Mouse (Mus musculus): ENCODE results near the gene Aph1a. TPM values are rescaled to one million over a fixed set of nuclear protein-coding genes. Genes with fewer than 3 reads are reported as not detected.

Aph1a gene
- total and polyA plus RNA-seq, 3 experiments, result 110 to 170 TPM; not detected in 1

DNA sequence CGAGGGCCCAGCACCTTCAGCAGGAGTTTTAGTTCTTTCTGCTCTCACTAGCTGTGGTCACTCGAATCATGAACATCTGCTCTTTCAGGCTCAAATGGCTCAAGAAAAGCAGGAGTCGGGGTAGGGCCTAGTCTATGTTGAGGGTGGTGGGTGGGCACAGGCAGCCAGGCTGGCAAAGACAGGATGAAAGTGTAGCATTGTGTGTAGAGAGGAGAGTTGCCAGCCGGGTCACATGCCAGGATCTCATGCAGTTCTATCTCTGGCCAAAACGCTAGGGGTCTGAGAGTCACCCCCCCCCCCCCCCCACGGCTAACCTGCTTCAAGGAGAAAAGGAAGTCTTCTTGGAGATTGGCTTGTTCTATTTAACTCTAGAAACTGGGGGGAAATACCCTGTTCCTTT lies 8.9 kb downstream of the Aph1a start:
- no peak for DNase-seq (ENCODE audit: low read depth, low spot score)
- H3K9ac ChIP-seq (ENCODE audit: control insufficient read depth, low read depth, low read length, poor library complexity, severe bottlenecking), result no peak overlapping the region
- H3K4me1 ChIP-seq (ENCODE audit: control insufficient read depth in 1 of 2, insufficient read depth in 2 of 2, low read length in 2 of 2), result peaks cover 0 to 5% of the 10 kb centered on the region in 2 experiments; a peak in 2 of 4 replicates
- H3K79me2 ChIP-seq (ENCODE audit: control insufficient read depth, insufficient read depth, low read length, poor library complexity), result no peaks in the 10 kb centered on the region
- TF ChIP-seq MXI1 (IDR thresholded peaks at IDR 0.05; ENCODE audit: low read depth, low read length) (no peak), MAX (IDR thresholded peaks at IDR 0.05; ENCODE audit: low read length) (no peak), POLR2A (IDR thresholded peaks at IDR 0.05; ENCODE audit: control insufficient read depth in 1 of 2, insufficient read depth in 1 of 2, low read depth in 1 of 2, low read length in 2 of 2, poor library complexity in 1 of 2) (no peak), POLR2AphosphoS2 (IDR thresholded peaks at IDR 0.05; ENCODE audit: low read length) (no peak), MEF2A (IDR thresholded peaks at IDR 0.05; ENCODE audit: extremely low read depth, insufficient replicate concordance, low read depth, low read length, poor library complexity, severe bottlenecking) (no peak), ZC3H11A (IDR thresholded peaks at IDR 0.05; ENCODE audit: low read depth, low read length) (no peak), USF1 (IDR thresholded peaks at IDR 0.05; ENCODE audit: low read depth, low read length) (no peak), KAT2A (conservative IDR thresholded peaks at IDR 0.05; ENCODE audit: low read depth, low read length) (no peak), HCFC1 (IDR thresholded peaks at IDR 0.05; ENCODE audit: low read depth, low read length) (no peak), POLR2AphosphoS5 (IDR thresholded peaks at IDR 0.05; ENCODE audit: borderline replicate concordance, low read depth, low read length) (no peak), TCF12 (IDR thresholded peaks at IDR 0.05; ENCODE audit: low read depth, low read length) (no peak), UBTF (IDR thresholded peaks at IDR 0.05; ENCODE audit: borderline replicate concordance, insufficient read depth, low read depth, low read length) (no peak), MAZ (IDR thresholded peaks at IDR 0.05; ENCODE audit: low read depth, low read length) (no peak), JUND (IDR thresholded peaks at IDR 0.05; ENCODE audit: low read depth, low read length) (no peak), TBP (IDR thresholded peaks at IDR 0.05; ENCODE audit: low read depth, low read length) (no peak), CTCF (IDR thresholded peaks at IDR 0.05 in 2 of 3, conservative IDR thresholded peaks at IDR 0.05 in 1 of 3; ENCODE audit: control insufficient read depth in 1 of 3, insufficient read depth in 1 of 3, low read depth in 2 of 3, low read length in 3 of 3, poor library complexity in 1 of 3, severe bottlenecking in 1 of 3) (no peak), GABPA (IDR thresholded peaks at IDR 0.05; ENCODE audit: low read depth, low read length) (no peak), NELFE (IDR thresholded peaks at IDR 0.05; ENCODE audit: low read depth, low read length) (no peak), NRF1 (IDR thresholded peaks at IDR 0.05; ENCODE audit: insufficient read depth, low read depth, low read length, poor library complexity, severe bottlenecking) (no peak)
- H3K27ac ChIP-seq (ENCODE audit: control insufficient read depth, low read depth, low read length), result no peak overlapping the region
- H3K27me3 ChIP-seq (ENCODE audit: control insufficient read depth in 1 of 2, insufficient read depth in 2 of 2, low read length in 2 of 2), result peaks cover 6 to 19% of the 10 kb centered on the region in 2 experiments; a peak in 3 of 4 replicates
- H3K36me3 ChIP-seq (ENCODE audit: control insufficient read depth in 1 of 2, insufficient read depth in 2 of 2, low read length in 2 of 2), result peaks cover 0 to 4% of the 10 kb centered on the region in 2 experiments; a peak in 1 of 4 replicates
- no peaks in the 10 kb centered on the region for H3K9me3 ChIP-seq (replicated peaks; ENCODE audit: insufficient read depth, low read length)
- no peak overlapping the region for H3K4me3 ChIP-seq (ENCODE audit: control insufficient read depth in 1 of 2, insufficient read depth in 1 of 2, low read depth in 2 of 2, low read length in 2 of 2)

DNA sequence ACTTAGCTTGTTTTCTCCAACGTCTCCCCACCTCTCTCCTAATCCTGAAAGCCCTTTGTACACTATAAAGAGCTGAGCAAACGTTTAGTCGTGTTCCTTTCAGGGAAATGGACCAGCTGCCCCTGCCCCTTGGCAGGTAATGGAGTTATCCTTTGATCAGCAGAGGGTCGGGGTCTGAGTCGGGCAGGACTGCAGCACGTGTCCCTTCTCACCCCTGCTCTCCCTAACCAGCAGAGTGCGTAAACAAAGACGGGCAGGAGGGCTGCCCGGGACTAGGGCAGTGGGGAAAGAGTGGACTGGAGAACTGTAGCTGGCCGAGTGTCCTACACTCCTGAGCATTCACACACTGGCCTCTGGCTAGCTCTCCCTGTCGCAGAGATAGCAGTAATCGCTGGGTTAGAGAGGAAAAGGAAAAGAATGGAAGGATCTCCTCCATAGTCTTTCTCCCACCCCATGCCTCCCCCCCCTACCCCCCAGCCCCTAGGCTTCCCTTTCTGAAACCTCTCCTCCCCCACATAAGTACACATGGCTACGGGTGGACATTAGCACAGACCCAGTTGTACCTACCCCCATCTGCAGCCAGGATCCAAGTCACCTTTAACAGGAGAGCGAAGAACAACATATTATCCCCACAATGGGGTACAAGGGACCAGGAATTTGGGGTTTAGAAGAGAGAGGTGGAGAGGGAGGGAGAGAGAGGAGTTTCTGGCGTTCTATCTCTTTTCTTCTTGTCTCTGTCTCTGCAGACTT lies 10.2 kb downstream of the Aph1a start:
- Histone ChIP-seq H3K4me1 (ENCODE audit: control insufficient read depth in 1 of 2, insufficient read depth in 2 of 2, low read length in 2 of 2) (peaks cover 0 to 5% of the 10 kb centered on the region in 2 experiments; a peak in 2 of 4 replicates), H3K79me2 (ENCODE audit: control insufficient read depth, insufficient read depth, low read length, poor library complexity) (no peaks in the 10 kb centered on the region), H3K4me3 (ENCODE audit: control insufficient read depth in 1 of 2, insufficient read depth in 1 of 2, low read depth in 2 of 2, low read length in 2 of 2) (no peak overlapping the region), H3K36me3 (ENCODE audit: control insufficient read depth in 1 of 2, insufficient read depth in 2 of 2, low read length in 2 of 2) (peaks cover 0 to 4% of the 10 kb centered on the region in 2 experiments; a peak in 1 of 4 replicates), H3K27me3 (ENCODE audit: control insufficient read depth in 1 of 2, insufficient read depth in 2 of 2, low read length in 2 of 2) (peaks cover 6 to 19% of the 10 kb centered on the region in 2 experiments; a peak in 3 of 4 replicates), H3K9me3 (replicated peaks; ENCODE audit: insufficient read depth, low read length) (no peaks in the 10 kb centered on the region), H3K9ac (ENCODE audit: control insufficient read depth, low read depth, low read length, poor library complexity, severe bottlenecking) (no peak overlapping the region), H3K27ac (ENCODE audit: control insufficient read depth, low read depth, low read length) (no peak overlapping the region)
- no peak for DNase-seq (ENCODE audit: low read depth, low spot score)
- TF ChIP-seq ETS1 (IDR thresholded peaks at IDR 0.05; ENCODE audit: low read depth, low read length) (no peak), MEF2A (IDR thresholded peaks at IDR 0.05; ENCODE audit: extremely low read depth, insufficient replicate concordance, low read depth, low read length, poor library complexity, severe bottlenecking) (no peak), ZNF384 (IDR thresholded peaks at IDR 0.05; ENCODE audit: low read depth, low read length) (no peak), CHD1 (IDR thresholded peaks at IDR 0.05; ENCODE audit: low read depth, low read length) (no peak), TBP (IDR thresholded peaks at IDR 0.05; ENCODE audit: low read depth, low read length) (no peak), CTCF (IDR thresholded peaks at IDR 0.05 in 2 of 3, conservative IDR thresholded peaks at IDR 0.05 in 1 of 3; ENCODE audit: control insufficient read depth in 1 of 3, insufficient read depth in 1 of 3, low read depth in 2 of 3, low read length in 3 of 3, poor library complexity in 1 of 3, severe bottlenecking in 1 of 3) (no peak), CHD2 (IDR thresholded peaks at IDR 0.05; ENCODE audit: low read length) (no peak), MYB (IDR thresholded peaks at IDR 0.05; ENCODE audit: low read depth, low read length) (no peak), RAD21 (IDR thresholded peaks at IDR 0.05; ENCODE audit: low read depth, low read length) (no peak), NRF1 (IDR thresholded peaks at IDR 0.05; ENCODE audit: insufficient read depth, low read depth, low read length, poor library complexity, severe bottlenecking) (no peak), UBTF (IDR thresholded peaks at IDR 0.05; ENCODE audit: borderline replicate concordance, insufficient read depth, low read depth, low read length) (no peak), TAL1 (IDR thresholded peaks at IDR 0.05; ENCODE audit: low read length) (no peak), MAZ (IDR thresholded peaks at IDR 0.05; ENCODE audit: low read depth, low read length) (no peak), NELFE (IDR thresholded peaks at IDR 0.05; ENCODE audit: low read depth, low read length) (no peak), MAX (IDR thresholded peaks at IDR 0.05; ENCODE audit: low read length) (no peak)
